Comparison of ENCODE assay signal across 24 mouse cellular contexts in the genomic region with DNA sequence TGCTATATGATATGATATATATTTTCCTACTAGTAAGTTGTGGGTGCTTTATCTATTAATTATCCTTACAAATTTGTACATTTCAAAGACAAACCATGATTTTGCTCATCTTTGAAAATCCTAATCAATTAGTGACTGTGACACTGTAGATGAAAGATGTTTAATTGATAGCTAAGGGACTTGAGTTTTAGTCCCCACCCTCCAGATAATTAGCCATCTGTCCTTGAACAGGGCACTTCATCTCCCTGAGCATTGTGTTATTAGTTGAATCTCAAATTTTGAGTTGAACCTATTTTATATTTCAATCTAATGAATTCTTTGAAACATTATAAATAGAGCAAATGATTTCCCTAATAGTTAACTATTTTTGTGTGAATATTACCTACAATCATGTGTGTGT.
"Had no signal": no experiment of that assay in that cellular context is flagged by ENCODE, and none has a peak within 500 bp of the region (broad histone marks: within the 10 kb centered on the region; RNA-seq: fewer than 3 reads in every experiment).

No protein-coding gene starts in this region.

- H3K36me3 ChIP-seq: heart, embryonic 13.5 days; heart, embryonic 15.5 days; kidney, embryonic 15.5 days; limb, embryonic 13.5 days; limb, embryonic 15.5 days had no signal

- H3K27me3 ChIP-seq: heart, embryonic 13.5 days; heart, embryonic 15.5 days; kidney, embryonic 15.5 days; limb, embryonic 13.5 days; limb, embryonic 15.5 days had no signal

- H3K4me2 ChIP-seq: heart, embryonic 11.5 days; heart, embryonic 13.5 days; heart, embryonic 15.5 days; hindbrain, embryonic 14.5 days; kidney, embryonic 15.5 days; limb, embryonic 13.5 days; limb, embryonic 15.5 days had no signal

- H3K4me3 ChIP-seq: heart, adult 2 months; heart, embryonic 13.5 days; heart, embryonic 15.5 days; kidney, embryonic 15.5 days; limb, embryonic 13.5 days; limb, embryonic 15.5 days had no signal

- ATAC-seq: hindbrain, postnatal 0 days; intestine, embryonic 16.5 days had no signal

- H3K9me3 ChIP-seq: heart, embryonic 13.5 days; heart, embryonic 15.5 days; kidney, embryonic 15.5 days; limb, embryonic 13.5 days; limb, embryonic 15.5 days had no signal

- H3K4me1 ChIP-seq: heart, embryonic 13.5 days; heart, embryonic 15.5 days; kidney, embryonic 15.5 days; limb, embryonic 13.5 days; limb, embryonic 15.5 days had no signal

- H3K9ac ChIP-seq: heart, embryonic 13.5 days; heart, embryonic 15.5 days; hindbrain, embryonic 14.5 days; kidney, embryonic 15.5 days; limb, embryonic 13.5 days; limb, embryonic 15.5 days had no signal

- DNase-seq: gastrocnemius, postnatal 14 days; gastrocnemius, postnatal 36 days; heart, adult 11 months; heart, adult 2 months; heart, postnatal 14 days; heart, postnatal 36 days; kidney, adult 11 months; kidney, adult 2 months; kidney, adult 9 months; kidney, postnatal 14 days; kidney, postnatal 36 days; layer of hippocampus, adult 9-11 months; layer of hippocampus, postnatal 36 days; left cerebral cortex, postnatal 4 days had no signal

- H3K27ac ChIP-seq: heart, adult 2 months; heart, embryonic 13.5 days; heart, embryonic 15.5 days; hindbrain, embryonic 14.5 days; hindbrain, postnatal 0 days; kidney, embryonic 15.5 days; kidney, postnatal 0 days; limb, embryonic 13.5 days; limb, embryonic 15.5 days had no signal
